Mouse (Mus musculus) cerebellum, adult 18-20 months (tissue): ENCODE data around the gene Nsmce4a.

Experiments
- DNase-seq, 2 experiments: peaks; one replicate each; pipeline ENCODE4 v3.0.0; 2021

The Nsmce4a gene

DNA sequence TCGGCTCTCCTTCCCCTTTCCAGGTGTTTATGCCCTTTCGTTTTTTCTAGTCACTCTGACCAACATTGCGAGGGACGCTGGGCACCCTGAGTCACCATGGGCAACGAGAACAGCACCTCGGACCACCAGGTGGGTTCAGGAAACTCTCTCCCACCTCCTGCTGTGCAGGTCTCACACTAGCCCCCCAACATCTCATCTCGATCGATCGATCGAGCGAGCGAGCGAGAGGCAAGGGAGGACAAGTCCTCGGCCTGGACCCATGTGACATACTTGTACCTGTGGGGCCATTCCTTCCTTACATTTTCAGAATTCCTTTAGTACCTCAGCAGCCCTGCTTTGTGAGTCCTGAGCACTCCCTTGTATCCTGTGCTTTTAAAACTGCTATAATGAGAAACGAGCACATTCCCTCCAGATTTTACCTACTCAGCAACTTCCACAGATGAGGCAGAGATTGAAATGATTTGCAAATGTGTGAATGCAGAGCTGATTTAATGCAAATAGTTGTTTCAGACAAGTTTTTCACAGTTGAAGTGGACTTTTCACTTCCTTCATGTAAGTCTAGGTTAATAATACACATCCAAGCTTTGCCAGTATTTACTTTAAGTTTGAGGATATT is 4.6 kb upstream of the Nsmce4a start, which contains the start of gene Tacc2:
TSS of gene Tacc2 (plus strand) at position 51 of the 616 bp plus-strand sequence.
- DNase-seq: no peak

DNA sequence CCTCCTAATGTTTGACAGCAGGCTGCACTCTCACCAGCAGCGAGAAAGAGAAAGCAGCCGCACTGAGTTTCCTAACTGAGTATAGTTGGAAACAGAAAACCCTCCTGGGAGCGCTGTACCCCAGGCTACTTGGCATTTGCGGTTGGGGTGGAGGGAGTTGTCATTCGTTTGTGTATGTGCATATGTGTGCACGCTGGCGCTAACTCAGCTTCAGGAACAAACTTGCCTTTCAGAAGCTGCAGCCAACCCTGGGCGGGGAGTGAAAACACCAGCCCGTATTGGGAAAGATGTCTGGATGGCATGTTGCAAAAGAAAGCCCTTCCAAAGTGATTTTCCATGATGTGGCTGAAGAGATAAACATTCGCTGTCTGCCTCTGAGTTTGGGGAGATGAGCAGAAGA is 4.1 kb upstream of the Nsmce4a start:
- no peak for DNase-seq

DNA sequence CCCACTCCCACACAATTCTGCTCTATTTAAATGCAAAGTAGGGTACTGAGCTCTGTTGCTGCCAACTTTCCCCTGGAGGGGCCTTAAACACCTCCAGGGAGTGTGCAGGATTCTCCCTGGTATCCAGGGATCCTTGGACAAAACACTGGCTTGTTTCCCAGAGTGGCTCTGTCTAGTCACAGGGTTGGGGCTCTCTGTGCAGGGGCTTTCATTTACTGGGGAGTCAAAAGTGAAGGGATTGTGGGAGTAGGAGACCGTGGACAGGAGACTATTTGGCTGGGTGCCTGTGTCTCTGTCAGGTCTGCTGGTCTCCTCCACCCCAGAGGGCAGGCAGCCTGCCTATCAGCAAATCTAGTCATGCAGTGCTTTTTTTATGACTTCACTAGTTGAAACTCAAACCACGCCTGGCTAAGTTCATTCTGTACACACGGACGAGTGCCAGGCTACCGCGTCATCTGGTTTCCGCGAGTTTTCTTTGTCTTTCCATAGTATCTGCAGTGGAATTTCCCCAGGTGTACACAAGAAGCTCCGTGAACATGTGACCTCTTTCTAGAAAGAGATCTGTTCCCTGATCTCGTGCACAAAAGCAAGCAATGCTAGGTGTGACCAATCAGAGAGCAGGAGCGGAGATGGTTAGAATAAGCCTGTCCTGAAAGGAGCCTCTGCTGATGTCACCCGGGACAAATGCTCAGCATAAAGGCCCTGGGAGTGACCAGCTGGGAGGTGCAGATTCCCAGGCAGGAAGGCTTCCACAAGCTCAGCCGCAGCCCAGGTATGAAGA is 1.5 kb upstream of the Nsmce4a start:
- DNase-seq: peak; percentile 31 to 45

DNA sequence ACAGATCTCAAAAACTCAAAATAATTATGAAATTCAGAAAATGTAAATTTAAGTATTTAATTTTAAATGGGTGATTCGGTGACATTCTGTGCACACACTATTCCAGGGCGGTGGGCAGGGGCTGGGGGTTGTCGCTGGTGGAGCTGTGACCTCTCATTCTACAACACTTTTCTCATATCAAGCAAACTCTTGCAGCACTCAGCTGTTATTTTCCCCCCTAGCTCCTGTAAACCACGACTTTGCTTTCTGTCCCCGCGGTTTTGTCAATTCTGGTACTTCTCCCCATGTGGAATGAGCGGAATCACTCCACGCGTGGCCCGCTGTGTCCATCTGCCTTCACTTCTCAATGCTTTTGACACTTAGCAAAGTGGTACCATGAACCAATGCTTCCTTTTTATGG is 828 bp upstream of the Nsmce4a start:
- no peak for DNase-seq

DNA sequence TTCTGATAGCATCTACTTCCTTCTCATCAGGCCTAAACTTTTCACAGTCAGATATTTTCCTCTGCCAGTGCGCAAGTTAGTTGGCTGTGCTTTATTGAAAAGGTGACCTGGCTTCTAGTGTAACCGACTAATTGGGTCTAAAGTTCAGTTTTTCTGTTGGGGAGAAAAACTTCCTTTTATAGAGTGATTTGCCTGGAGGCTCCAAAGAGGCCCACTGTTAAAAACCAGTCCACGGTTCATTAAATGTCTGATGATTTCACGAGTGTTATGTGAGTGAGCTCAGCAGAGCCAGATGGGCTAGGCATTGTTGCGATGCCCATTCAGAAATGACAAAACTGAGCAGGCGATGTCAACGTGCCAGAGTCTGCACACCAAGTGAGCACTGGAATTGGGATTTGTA is 2.4 kb downstream of the Nsmce4a start:
- DNase-seq: no peak

DNA sequence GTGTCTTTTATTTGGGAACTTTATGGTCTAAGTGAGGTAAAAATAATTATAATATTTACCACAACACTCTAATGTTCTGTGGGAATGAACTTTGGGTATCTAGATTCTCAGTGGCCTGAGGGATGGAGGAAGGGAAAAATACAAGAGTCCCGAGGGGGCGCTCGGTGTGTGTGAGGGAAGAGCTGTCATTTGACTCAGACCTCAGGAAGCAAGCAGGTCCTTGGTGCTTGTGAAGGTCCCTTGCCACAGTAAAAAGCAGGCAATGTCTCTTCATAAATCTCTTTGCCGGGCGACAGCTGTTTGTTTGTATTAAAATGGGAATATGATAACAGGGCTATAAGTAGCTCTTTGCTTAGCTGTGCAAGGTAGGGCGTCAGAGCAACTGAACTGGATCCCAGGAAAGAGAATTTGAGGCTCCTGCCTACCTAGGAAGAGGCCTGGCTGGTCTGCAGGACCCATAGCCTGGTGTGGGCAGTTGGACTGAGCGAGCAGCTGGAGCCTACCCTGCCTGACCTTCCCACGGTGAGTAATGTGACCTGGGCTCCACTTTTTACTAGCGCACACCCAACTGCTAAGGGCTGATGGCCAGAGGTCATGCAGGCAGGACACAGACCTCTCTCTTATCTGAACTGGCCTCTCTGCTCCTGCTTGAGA is 4.0 kb downstream of the Nsmce4a start:
- DNase-seq: no peak

DNA sequence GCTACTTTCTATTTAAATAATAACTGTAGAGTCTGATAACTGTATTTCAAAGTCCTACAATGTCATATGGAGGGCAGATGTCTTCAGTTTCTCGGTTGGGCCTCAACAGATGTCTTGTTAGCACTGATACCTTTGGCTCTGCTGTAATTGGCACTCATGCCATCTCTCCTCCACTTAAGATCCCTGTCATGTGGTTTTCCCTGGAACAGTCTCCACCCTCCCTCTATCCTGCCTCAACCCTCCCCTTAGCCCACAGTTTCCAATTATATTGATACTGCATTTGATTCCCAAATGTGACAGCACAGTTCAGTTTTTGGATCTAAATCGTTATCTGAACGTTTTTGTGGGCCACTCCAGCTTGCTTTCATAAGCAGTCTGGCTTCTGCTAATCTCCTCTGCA is 8.3 kb downstream of the Nsmce4a start:
- no peak for DNase-seq

DNA sequence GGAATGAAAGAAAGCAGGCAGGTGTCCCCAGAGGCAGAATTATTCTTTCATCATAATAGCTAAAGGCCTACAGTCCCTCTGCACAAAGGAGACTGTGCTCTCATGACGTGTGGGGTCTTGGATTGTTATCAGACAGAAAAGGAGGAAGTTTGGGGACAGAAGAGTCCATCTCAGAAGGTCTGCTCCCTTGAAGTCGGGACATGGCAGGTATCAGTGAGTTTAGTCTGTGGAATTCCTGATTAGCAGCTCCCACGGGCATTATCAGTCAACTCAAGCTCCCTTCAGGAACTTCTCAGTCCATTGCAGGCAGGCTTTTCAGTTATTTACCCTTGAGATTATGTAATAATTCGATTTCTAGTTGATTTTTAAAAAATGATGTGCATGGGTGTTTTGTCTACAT is 9.0 kb downstream of the Nsmce4a start:
- DNase-seq: no peak

DNA sequence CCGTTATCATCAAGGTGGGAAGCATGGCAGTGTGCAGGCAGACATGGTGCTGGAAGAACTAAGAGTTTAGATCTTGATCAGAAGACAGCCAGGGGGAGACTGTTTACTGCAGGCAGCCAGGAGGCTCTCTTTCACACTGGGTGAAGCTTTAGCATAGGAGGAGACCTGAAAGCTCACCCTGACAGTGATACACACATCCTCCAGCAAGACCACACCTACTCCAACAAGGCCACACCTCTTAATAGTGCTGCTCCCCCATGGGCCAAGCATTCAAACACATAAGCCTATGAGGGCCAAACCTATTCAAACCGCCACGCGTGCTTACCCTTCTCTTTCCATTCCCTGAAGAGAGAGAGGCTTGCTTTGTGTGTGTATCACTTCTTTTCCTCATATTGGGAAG is 9.6 kb downstream of the Nsmce4a start:
- no peak for DNase-seq

DNA sequence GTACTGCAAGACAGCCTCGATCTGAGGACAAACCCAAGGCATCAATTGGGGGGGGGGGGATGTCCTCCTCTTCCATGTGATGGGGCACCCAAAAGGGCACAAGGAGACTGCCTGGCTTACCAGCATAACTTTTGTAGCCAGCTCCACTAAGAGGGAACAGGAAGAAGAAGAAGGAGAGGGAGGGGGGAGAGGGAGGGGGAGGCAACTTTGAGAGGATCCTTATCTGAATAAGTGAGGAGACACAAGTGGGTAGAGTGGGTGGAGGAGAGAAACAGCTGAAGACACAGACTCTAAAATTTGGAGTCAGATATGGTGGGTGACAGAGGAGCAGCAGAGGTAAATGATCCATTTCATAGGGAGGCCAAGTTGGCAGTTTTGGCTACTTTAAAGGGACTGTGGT is 12.0 kb downstream of the Nsmce4a start:
- DNase-seq: no peak

DNA sequence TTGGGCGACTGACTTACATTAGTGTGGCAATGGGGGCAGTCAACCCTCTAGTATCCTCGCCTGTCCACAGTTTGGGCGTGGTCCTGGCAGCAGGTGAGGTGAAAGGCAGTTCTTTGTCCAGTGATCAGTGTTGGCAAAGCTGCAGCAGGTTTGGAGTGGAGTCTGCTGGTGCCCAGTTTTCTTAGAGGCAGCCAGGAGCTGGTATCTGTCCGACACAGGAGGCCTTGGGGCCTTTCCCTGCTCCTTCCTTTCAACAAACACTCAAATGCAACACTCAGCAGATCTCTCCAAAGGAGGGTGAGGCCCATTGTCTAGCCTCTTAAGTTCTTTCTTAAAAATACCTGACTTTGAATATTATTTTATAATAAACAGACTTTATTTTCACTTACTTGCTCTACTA is 14.3 kb downstream of the Nsmce4a start:
- DNase-seq: no peak

DNA sequence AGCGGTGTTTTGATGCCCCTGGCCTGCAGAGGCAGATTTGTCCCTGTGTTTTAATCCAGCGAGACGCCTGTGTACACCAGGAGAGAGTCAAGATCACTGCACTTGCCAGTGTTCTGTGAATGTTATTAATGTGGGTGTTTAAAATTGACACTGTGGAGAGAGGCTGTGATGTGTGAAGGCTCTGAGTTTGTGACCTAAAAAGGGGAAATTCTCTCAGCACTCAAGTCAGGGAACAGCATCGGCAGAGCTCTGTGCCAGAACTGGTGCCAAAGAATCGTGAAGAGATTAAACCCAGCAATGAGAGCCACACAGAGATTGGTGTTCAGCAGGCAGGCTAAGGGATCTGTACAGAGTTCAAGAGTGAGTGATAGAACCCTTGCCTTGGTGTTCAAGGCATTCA is 17.3 kb downstream of the Nsmce4a start:
- peak in 1 of 2 experiments; percentile 32 for DNase-seq

DNA sequence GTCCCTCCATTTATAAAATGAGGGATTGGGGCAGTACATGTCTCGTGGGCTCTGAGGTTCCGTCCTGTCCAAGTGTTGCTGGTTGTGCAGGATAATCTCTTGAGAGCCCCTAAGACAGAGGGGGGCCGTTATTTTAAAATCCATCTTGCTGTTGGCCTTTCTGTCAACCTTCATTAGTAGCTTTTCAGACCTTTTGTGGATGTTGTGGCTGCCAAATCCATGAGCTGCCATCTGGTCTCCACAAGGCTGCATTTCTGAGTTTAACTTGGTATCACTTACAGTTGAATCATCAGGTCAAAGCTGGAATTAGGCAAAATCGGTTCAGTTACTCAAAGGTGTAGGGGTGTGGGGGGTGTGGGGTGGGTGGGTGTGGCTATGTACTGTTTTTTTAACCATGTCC is 19.6 kb downstream of the Nsmce4a start:
- peak; percentile 60 to 74 for DNase-seq

DNA sequence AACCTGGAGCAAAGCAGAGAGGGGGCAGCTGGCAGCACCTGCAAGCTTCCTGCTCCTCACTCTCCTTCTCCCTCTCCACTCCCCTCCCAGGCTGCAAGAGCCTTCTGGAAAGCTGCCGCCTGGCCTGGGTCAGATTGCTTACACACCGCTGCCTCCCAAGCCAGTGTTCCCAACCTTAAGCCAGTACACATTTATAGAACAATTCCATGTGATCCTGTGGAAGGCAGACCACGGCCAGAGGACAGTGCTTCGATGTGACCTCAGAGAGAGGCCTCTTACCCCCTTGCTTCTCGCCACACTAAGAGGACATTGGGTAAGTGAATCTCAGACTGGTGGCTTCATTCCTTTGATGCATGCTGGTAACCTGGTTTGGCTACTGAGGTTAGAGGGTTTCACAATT is 20.1 kb downstream of the Nsmce4a start:
- DNase-seq: peak; percentile 76 to 84

DNA sequence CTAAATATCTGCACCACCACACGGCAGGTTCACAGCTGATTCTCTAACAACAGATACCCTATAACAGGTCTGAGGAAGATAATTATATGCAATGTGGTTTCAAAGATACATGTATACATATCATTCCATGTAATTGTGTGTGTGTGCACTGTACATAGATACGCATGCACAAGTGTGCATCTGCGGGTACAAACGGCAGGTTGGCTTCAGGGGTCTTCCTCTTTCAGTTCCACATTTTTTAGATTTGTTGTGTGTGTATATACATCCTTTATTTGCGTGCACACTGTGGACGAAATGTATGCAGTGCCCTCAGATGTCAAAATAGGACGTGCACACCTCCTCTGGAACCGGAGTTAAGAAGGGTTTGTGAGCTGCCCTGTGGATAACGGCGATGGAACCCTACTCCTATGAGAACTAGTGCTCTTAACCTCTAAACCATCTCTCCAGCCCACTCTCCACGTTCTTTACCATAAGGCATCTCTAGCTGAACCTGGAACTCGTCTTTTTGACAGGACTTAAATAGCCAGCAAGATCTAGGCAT is 25.2 kb downstream of the Nsmce4a start:
- no peak for DNase-seq

DNA sequence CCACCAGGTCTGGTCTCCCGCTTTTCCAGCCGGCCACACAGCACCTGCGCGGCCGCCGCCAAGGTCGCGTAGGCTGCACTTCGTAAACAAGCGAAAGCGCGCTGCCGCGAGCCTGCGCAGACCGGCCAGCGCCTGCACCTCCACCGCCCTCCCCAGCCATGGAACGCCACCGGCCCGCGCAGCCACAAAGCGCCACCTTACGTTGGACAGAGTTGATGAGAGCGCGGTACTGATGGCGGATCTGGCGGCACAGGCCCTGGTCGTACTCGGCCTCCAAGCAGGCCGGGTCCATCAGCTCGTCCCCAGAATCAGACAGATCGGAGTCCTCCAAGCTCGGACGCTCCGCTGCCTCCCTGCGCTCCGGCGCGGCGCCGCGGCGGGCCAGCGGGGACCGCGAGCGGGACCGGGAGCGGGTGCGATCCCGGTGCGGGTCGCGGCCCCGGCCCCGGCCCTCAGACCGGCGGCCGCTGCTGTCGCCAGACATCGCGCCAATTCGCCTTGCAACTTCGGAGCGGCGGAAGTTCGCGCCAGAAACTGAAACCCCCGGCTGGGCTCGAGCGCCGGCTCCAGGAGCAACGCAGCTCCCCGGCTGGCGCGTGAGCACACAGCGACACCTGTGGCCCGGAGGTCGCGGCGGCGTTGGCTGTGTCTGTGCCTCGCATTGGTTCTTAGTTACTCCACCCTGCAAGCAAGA is 26.0 kb downstream of the Nsmce4a start:
- peak; percentile 95 to 96 for DNase-seq

DNA sequence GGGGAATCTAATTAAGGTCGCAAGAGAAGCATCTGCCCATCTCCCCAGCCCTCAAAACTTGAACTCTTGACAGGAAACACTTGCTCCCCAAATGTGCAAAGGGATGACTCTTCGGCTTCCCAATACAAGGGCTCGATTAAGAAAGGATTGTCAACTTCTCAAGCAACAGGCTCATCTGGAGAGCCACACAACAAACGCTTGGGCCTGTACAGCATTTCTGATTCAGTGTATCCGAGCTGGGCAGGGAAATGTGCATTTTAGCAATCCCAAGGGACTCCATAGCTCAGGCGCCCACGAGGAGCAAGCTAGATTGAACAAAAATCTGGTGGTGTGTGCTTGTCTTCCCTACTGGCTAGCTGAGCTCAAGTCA is 26.5 kb downstream of the Nsmce4a start:
- DNase-seq: no peak

DNA sequence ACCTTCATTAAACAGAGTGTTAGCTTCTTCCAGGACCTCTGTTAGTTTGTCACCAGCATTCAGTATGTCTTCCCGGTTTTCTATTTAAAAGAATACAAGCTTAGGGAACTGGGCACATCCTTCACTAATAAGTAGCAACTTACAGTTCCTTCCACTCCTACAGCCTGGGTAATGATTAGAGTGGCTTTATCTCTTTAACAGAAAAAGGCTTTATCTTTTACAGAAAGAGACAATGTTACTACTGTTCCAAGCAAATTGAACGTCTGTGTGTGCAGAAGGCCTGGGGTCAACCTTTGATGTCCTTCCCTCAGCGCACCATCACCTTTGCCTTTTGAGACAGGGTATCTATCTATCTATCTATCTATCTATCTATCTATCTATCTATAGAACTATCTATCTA is 27.0 kb downstream of the Nsmce4a start:
- DNase-seq: no peak

DNA sequence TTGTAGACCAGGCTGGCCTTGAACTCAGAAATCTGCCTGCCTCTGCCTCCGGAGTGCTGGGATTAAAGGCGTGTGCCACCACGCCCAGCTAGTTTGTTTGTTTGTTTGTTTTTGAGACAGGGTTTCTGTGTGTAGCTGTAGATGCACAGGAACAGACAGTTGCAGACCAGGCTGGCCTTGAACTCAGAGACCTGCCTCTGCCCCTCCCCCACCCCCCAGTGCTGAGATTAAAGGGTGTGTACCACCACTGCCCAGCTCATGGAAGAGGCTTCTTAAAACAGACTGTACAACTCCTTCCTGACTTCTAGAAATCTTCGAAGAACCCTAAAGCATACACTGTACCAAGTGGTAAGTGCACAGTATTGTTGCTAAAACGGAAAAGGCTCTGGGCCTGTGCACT is 27.5 kb downstream of the Nsmce4a start:
- no peak for DNase-seq

DNA sequence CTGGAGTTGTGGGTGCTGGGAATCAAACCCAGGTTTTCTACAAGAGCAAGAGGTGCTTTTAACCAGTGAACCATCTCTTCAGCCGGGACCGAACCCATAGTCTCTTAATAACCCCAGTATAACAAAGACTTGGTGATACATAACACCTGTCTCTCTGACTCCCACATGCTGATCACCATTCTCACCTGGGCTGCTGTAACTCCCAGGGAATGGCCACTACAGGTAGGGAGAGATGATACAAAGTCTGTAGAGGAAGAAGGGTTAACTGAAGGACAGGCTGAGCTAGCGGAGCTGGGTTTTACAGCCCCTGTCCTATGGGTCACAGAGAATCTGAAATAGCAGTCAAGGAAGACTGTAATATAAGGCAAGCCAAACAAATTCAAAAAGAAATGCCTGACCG is 29.7 kb downstream of the Nsmce4a start:
- DNase-seq: no peak

DNA sequence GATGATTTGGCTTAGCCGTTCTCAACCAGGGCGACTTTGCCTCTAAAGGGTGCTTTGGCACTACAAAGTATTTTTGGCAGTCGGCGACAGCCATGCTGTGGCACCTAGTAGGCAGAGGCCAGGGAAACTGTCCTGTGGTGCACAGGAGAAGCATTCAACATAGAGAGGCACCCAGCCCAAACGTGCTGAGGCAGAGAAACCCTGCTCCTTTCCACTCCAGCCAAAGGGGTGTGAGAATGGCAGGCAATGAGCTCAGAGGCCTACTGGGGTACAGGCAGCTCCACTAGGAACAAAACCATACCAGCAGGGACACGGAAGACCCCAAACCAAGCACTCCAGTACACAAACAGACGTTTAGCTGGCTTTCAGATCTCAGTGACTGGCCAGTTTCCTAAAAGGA is 32.7 kb downstream of the Nsmce4a start:
- no peak for DNase-seq

DNA sequence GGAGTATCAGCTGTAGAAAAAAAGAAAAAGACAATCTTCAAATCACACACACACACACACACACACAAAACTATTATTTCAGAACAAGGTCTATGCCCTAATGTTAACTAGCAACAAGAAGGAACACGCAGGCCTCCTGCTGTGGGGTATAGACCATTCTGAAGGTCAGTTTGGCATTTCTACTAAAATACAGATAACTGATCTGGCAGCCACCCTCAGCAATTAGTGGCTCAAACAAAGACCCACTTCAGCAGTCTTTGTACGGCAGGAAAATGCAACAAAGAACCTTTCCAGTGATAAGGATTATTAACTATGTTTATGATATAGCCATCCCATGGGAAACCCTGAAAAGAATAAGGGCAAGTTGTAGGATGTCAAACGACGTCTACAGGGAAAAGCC is 35.9 kb downstream of the Nsmce4a start:
- DNase-seq: no peak

DNA sequence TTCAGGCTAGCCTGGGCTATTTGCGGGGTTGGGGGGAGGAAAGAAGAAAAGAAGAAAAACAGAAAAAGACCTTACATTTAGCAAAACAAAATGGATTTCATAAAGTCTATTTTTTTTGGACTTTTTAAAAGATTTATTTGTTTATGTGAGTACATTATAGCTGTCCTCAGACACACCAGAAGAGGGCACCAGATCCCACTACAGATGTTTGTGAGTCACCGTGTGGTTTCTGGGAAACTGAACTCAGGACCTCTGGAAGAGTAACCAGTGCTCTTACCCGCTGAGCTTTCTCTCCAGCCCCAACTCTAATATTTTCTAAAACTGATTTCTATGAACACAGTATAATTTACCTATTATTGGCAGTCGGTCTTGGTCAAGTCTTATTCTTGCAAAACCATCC is 37.7 kb downstream of the Nsmce4a start:
- DNase-seq: no peak
